Mouse (Mus musculus) MN1 (cell line): ENCODE data around the gene Sln.

ENCODE experiments used
- DNase-seq: peaks from one replicate; pipeline ENCODE4 v3.0.0-alpha.2; 2016; ENCODE audit warnings: low spot score

The Sln gene

DNA sequence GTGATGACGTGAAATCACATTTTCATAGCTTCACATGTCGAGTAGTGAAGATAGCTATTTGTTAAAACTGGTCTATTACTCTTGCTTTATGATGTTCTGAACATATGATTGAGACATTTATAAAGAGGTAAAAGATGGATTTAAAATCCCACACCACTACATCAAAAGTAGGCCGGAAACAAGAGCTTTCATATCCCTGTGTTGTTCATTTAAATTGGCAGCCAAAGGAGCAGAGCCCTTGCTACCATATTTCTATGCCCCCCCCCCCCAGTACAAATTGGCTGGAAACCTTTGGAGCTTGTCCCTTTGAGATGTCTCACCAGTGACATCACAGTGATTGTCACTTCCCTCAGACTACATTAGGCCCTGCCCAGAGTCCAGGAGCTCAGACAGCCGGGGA lies at the start of gene Sln:
Gene Sln, plus strand, starts transcription at position 301 of the 400 bp plus-strand sequence.
- DNase-seq, result no peak

GRCm38 (mm10) chr9:53802921-53803320 lies 47.0 kb upstream of the Sln start:
- DNase-seq, result no peak

- no peak for DNase-seq
Measured at GRCm38 (mm10) chr9:53806496-53807086, 43.4 kb upstream of the Sln start.

DNA sequence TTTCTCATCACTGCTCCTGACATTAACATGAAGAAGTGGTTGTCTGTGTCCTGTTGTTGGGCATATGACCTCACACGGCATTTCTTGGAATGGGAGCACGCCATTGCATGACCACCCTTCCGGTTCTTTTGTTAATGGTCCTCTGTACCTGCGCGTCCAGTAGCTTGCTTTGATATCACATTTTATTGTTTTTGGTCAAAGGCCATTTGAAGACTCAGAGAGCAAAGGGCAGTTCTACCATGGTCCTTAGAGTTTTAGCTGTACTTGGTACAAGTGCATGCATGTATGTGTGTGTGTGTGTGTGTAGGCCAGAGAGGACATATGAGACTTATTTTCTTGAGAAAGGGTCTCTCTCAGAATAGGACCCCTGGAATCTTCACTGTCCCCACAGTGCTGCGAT lies 36.5 kb upstream of the Sln start:
- no peak for DNase-seq

DNA sequence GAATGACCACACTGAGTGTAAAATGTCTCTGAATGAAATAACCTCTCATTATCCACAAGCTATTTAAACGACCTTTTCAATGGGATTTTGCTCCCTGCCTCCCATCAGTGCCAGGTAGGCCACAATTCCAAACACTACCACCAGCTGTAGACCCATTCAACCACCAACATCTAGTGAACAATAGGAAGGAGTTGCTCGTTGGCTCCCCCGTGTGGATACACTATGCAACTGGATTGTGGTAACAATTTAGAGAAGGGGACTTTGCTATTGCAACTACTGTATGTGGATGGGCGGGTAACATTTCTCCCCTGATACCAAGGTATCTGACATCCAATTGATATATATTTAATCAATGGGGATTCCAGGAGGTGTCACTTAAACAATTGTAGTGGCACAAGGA lies 31.2 kb upstream of the Sln start:
- peak; percentile 6 for DNase-seq

DNA sequence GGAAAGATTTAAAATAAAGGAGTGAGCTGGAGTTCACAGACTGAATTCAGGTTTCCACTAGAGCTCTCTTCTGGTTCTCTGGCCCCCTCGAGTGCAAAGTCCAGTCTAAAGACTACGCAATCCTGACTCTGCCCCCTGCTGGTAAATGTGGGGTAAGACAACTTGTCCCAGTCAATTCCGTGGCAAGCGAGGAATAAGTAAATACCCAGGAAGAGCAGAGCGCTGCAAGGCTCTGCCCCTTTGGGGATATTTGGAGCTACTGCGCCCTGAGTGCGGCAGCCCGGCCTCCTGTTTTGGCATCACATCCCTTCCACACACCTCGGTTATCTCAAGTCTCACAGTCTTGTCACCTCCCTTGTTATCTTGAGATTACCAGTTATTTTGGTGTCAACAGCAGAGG lies 24.6 kb upstream of the Sln start:
- DNase-seq, result no peak

DNA sequence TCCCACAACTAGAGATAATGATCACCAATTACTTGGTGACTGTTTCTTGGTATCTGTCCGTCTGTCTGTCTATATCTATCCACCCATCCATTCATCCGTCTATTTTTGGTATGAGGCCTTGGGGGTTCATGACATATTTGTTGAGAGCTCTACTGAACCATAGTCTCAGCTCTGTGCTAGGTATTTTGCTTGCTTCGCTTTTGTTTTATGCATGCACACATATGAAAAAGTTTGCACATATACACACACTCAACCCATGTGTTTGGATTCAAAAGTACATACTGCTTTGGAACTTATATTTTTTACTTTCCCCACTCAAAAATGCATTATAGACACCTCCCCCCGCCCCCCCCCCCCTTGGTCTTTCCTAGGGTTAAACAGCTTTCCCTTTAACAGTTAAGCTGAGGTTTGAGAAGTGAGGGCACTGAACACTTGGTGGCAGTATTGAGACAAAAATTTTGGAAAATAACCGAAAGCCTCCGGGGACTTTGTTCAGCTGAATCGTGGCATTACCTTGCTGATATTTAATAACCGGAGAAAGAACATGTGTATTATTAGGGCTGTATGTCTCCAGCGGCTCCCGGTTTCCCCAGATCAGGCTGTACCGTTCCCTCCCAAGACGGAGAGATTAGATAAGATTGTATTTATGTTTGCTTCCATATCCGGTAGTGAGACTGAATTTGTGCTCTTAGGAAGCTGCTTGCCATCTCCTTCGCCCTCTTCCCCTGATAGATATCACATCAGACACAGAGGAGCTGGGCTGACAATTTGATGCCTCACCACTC lies 20.7 kb upstream of the Sln start:
- DNase-seq, result peak; percentile 11

DNA sequence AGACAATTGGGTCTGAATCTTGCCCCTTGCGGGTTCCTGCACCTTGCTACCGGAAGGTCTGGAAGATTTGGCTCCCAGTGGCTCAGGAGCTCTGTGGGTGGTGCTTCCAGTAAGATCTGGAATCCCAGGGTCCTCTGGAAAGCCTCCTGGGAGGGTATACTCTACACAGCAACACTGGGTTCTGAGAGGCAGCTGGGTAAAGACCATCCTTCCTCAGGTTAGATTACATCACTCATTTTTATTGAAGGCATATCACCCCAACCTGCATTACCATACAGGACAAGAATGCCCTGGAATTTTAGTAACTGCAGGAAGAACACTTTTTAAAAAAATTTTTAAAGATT lies 20.1 kb upstream of the Sln start:
- no peak for DNase-seq

DNA sequence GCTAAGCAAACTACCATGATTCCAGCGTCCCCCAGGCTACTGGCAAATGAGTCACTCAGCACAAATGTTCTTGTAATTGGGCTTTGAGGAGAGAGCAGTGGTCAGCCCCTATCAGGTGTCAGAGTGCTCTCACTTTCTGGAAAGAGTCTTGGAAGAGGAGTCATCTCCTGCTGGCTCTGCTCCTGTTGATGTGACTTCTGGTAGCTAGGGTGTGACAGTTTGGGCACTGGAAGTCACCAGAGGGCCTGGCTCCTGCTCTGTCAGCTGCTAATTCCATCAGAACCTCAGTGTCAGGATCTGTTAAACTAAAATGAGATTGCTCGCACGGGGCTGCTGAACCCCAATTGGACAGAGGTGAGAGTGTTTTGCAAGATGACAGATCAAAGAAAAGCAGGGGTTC lies 14.9 kb upstream of the Sln start:
- DNase-seq, result no peak

GRCm38 (mm10) chr9:53835976-53836375 lies 14.0 kb upstream of the Sln start:
- no peak for DNase-seq

GRCm38 (mm10) chr9:53838816-53839215 lies 11.1 kb upstream of the Sln start:
- DNase-seq, result no peak

GRCm38 (mm10) chr9:53848548-53848947 lies 1.4 kb upstream of the Sln start:
- no peak for DNase-seq

GRCm38 (mm10) chr9:53852158-53852557 lies 2.2 kb downstream of the Sln start:
- DNase-seq, result no peak

GRCm38 (mm10) chr9:53853672-53854071 lies 3.7 kb downstream of the Sln start:
- no peak for DNase-seq

- no peak for DNase-seq
Measured at GRCm38 (mm10) chr9:53854525-53854924, 4.6 kb downstream of the Sln start.

DNA sequence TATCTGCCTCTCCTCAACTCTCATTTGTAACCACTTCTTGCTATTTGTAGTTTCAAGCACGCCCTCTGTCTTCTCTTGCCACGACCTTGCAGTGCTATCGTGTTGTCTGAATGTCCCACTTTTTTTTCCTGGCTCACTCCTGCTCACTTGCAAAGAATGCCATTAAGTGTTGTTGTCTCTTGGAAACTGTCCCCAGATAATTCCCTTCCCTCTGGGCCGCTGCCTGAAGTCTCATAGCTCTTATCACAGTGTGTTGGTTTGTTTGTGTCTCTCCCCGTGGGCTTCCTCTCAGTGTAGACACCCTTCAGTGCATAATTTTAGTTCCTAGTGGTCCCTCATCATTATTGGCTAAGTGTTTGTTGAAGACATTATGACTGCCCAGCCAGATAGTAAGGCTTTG lies 7.9 kb downstream of the Sln start:
- no peak for DNase-seq

DNA sequence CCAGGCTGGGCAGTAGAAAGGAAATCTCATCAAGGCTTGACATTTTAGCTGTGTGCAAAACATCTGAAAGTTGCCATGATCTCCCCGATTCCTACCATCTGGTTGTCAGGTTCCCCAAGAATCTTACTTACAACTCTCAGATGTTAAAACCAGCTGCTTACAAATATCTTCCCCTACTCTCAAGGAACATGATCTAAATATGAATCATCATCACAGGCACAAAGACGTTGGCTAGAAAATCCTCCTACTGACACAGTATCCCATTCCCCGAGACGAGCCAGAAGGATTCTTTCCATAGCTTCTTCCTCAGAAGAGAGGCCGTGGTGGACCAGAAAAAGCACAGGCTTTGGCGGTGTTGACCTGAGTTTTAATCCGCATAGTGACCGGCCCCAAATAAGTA lies 23.3 kb downstream of the Sln start:
- DNase-seq, result no peak

- no peak for DNase-seq
Measured at GRCm38 (mm10) chr9:53877423-53877822, 27.5 kb downstream of the Sln start.

GRCm38 (mm10) chr9:53883588-53884280 lies 33.8 kb downstream of the Sln start:
- DNase-seq, result no peak

- DNase-seq, result no peak
Measured at GRCm38 (mm10) chr9:53890075-53890474, 40.1 kb downstream of the Sln start.

- DNase-seq, result no peak
Measured at GRCm38 (mm10) chr9:53895827-53896226, 45.9 kb downstream of the Sln start.

GRCm38 (mm10) chr9:53899836-53900235 lies 49.9 kb downstream of the Sln start:
- no peak for DNase-seq

DNA sequence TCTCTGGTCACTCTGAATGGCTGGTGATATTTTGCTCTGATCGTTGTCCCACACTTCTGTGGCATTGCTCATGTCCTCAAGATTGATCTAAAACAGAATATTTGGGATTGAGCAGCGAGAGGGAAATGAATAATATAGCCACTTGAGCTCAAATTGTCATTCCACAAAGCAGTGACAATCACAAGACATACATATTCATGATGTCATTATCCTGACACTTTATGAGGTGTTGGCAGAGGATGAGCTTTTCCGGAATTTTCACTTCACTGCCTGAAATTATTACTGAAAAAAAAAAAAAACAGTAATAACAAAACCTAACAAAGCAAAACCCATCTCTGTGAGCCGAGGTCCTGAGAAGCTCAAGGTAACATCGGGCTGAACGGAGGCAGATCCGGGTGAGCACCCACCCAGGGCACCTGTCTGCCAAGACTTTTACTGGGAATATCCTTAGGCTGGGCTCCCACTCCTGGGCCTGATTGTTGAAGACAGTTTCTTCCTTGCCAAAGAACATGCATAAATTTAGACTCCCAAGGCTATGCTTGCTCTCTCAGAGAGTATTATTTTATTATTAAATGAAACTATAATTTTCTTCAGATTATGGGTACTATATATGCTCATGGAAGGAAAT lies 53.4 kb downstream of the Sln start:
- DNase-seq, result no peak
